Comparison of ENCODE assay signal across 12 mouse cellular contexts in the genomic region with DNA sequence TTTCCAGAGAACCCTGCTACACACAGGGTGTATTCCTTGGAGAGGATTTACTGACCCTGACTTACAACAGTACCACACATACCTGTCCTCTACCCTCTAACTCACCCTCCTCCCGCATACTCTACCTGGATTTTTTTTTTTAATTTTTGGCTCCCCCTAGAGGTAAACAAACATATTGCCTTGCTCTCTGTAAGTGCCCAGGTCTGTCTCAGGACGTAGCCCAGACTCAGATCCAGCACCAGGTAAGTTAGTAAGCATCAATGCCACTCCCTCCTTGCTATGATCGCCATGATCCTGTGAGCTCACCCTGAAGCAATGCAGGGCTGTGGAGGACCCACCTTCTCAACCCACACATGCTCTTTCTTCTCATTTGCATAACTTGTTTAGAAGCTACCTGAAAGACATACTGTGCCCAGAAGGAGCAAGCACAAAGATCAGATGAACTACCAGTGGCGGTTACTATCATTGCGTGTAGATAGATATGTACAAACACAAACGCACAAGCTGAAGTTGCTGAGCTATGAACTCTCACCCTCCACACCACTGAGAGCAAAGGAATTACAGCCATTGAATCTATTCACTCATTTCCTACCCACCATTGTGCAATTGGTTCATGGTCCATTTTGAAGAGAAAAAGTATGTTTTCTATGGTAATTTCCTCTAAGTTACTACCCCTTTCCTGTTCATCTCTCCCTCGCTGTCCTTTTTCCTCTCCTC. TPM values are rescaled to one million over a fixed set of nuclear protein-coding genes. Genes with fewer than 3 reads are reported as not detected.
DNase-seq lines count a peak whose midpoint lies in the region; ATAC-seq and TF ChIP-seq lines count a peak whose summit lies in the region.
"Had no signal": no experiment of that assay in that cellular context is flagged by ENCODE, and none has a peak within 500 bp of the region (broad histone marks: within the 10 kb centered on the region; RNA-seq: fewer than 3 reads in every experiment).

No protein-coding gene starts in this region.

- in situ Hi-C loops in Patski (cut with MboI; ENCODE audit: low pct_unique_long_range_greater_than_20kb), result no loop called here

- H3K4me2 ChIP-seq in heart, postnatal 0 days (ENCODE audit: low read depth, low read length), result no peak overlapping the region
- peak overlapping the region; percentile 43 for H3K4me2 ChIP-seq in intestine, postnatal 0 days (replicated peaks; ENCODE audit: low read depth)

- no peak for ATAC-seq in heart, postnatal 0 days (ENCODE audit: insufficient read depth, low read depth)
- ATAC-seq in Patski, result peak; percentile 80
- ATAC-seq in intestine, postnatal 0 days, result peak; percentile 82

- no peak for TF ChIP-seq EP300 in heart, postnatal 0 days (IDR thresholded peaks at IDR 0.05; ENCODE audit: low read depth)

- H3K27ac ChIP-seq in heart, postnatal 0 days (ENCODE audit: low read depth), result no peak overlapping the region
- peak overlapping the region; percentile 51 for H3K27ac ChIP-seq in intestine, postnatal 0 days (ENCODE audit: low read depth, low read length)
- H3K27ac ChIP-seq: macrophage had no signal

- DNase-seq in heart, postnatal 0 days (ENCODE audit: low spot score), result no peak
- no peak for DNase-seq in heart, postnatal 25 days (ENCODE audit: low spot score)
- DNase-seq in 416B (ENCODE audit: low read depth), result peak; percentile 20
- no peak for DNase-seq in Patski (ENCODE audit: low read depth, low spot score)
- DNase-seq in cerebellum, postnatal 14 days, result no peak
- no peak for DNase-seq in kidney, postnatal 36 days
- no peak for DNase-seq in lung, postnatal 10 days
- DNase-seq: embryo, embryonic 11 days had no signal

- intact Hi-C loops in heart, postnatal 25 days (cut with DNase I), result loop anchor here (5.0 kb wide), 1 partner anchor 105 kb away; no protein-coding TSS in a partner anchor

- H3K4me1 ChIP-seq in heart, postnatal 0 days (ENCODE audit: control insufficient read depth, insufficient read depth), result no peaks in the 10 kb centered on the region
- no peaks in the 10 kb centered on the region for H3K4me1 ChIP-seq in intestine, postnatal 0 days (replicated peaks; ENCODE audit: control insufficient read depth, insufficient read depth, low read length)

- WGBS in heart, postnatal 0 days, result 70% methylated on average over 7 of the region's 7 CpGs
- 48% methylated on average over 7 of the region's 7 CpGs for WGBS in intestine, postnatal 0 days

- peaks cover 39% of the 10 kb centered on the region for H3K36me3 ChIP-seq in heart, postnatal 0 days (replicated peaks; ENCODE audit: control insufficient read depth, insufficient read depth, low read length)
- H3K36me3 ChIP-seq in intestine, postnatal 0 days (ENCODE audit: control insufficient read depth, insufficient read depth), result peaks cover 32% of the 10 kb centered on the region; the same call in 1 of the 2 replicates

- POLR2A ChIA-PET in Patski (lab: Charles Lee), result interaction anchor here (0.6 kb wide), 1 partner anchor 12 kb away, joined by 3 read pairs; no protein-coding TSS in a partner anchor

- H3K9me3 ChIP-seq in heart, postnatal 0 days (replicated peaks; ENCODE audit: control insufficient read depth, low read length), result no peaks in the 10 kb centered on the region
- H3K9me3 ChIP-seq in intestine, postnatal 0 days (ENCODE audit: control insufficient read depth), result no peaks in the 10 kb centered on the region

- no peak overlapping the region for H3K9ac ChIP-seq in heart, postnatal 0 days (replicated peaks; ENCODE audit: low read depth, low read length)
- H3K9ac ChIP-seq in intestine, postnatal 0 days (ENCODE audit: low read depth, low read length), result no peak overlapping the region

- H3K4me3 ChIP-seq in heart, postnatal 0 days (ENCODE audit: low read depth, low read length), result no peak overlapping the region
- no peak overlapping the region for H3K4me3 ChIP-seq in intestine, postnatal 0 days (ENCODE audit: low read depth, low read length)

- peak; percentile 32 for TF ChIP-seq CTCF in heart, postnatal 0 days (IDR thresholded peaks at IDR 0.05; ENCODE audit: low read depth)
- TF ChIP-seq CTCF in Patski (IDR thresholded peaks at IDR 0.05), result peak; percentile 71
- peak; percentile 65 for TF ChIP-seq CTCF in intestine, postnatal 0 days (IDR thresholded peaks at IDR 0.05; ENCODE audit: low read depth)

- CTCF ChIA-PET in Patski (lab: Charles Lee), result no interaction called here

- no peaks in the 10 kb centered on the region for H3K27me3 ChIP-seq in heart, postnatal 0 days (ENCODE audit: control insufficient read depth, insufficient read depth, low read length)
- H3K27me3 ChIP-seq in Patski, result no peaks in the 10 kb centered on the region
- no peaks in the 10 kb centered on the region for H3K27me3 ChIP-seq in intestine, postnatal 0 days (replicated peaks; ENCODE audit: control insufficient read depth, insufficient read depth, low read length)

RNA-seq across cellular contexts. Expression of a gene that starts 39.7 kb away (rescaled TPM):
- 96.5 and 117 TPM in 2 replicates for total RNA-seq in heart, postnatal 0 days (2014; rRNA removed; ENCODE audit: low replicate concordance)
- 206 and 230 TPM in 2 replicates for polyA plus RNA-seq in heart, postnatal 0 days (2015; fragmentation: Nextera tagmentation; extraction: Ambion mirVana)
- total RNA-seq in heart, postnatal 25 days (2021), result 100 to 1,000 TPM; 152 to 164 TPM
- polyA plus RNA-seq in Patski (2021), result 13.5 TPM
- polyA plus RNA-seq in intestine, postnatal 0 days (2015; fragmentation: Nextera tagmentation; extraction: Ambion mirVana), result 167 and 175 TPM in 2 replicates

RNA-seq across cellular contexts. Expression of a gene that starts 44.9 kb away (rescaled TPM):
- not detected in 2 replicates for total RNA-seq in heart, postnatal 0 days (2014; rRNA removed; ENCODE audit: low replicate concordance)
- polyA plus RNA-seq in heart, postnatal 0 days (2015; fragmentation: Nextera tagmentation; extraction: Ambion mirVana), result not detected in 2 replicates
- under 1 TPM; 0.13 to 0.25 TPM for total RNA-seq in heart, postnatal 25 days (2021)
- polyA plus RNA-seq in Patski (2021), result not detected
- polyA plus RNA-seq in intestine, postnatal 0 days (2015; fragmentation: Nextera tagmentation; extraction: Ambion mirVana), result 1.3 and 2.5 TPM in 2 replicates
- total RNA-seq: gastrocnemius, adult 18-20 months had no signal
- polyA plus RNA-seq: macrophage; neural tube, embryonic 14.5 days had no signal

Comparison
In these comparisons a context has a peak if more than half of its experiments do, and no peak if none do; other contexts are left out.
1. RNA of a gene that starts 39.7 kb away (polyA plus RNA-seq): 206 to 230 TPM in heart, postnatal 0 days and 167 to 175 TPM in intestine, postnatal 0 days; 13.5 TPM in Patski (single experiment); every median in the first group is over 10 times any median in the second.
2. Peak in every context shown above with its lines, with median percentiles within 50 percentile points of each other: CTCF ChIP-seq.